Mouse (Mus musculus) heart, postnatal 25 days (tissue): ENCODE results near the gene Rfpl4b. TPM values are rescaled to one million over a fixed set of nuclear protein-coding genes. Genes with fewer than 3 reads are reported as not detected.
"Not testable (repeated sequence)": the region's sequence is repeated elsewhere in the genome, so short reads cannot be mapped to it uniquely, and the experiment has no call there.

Experiments used
- DNase-seq: peaks from one replicate; pipeline ENCODE4 v3.0.0; 2022; ENCODE audit warnings: low spot score
- intact Hi-C: fragments of 180-260 bp; cut with DNase I; formaldehyde crosslinking; loops from one replicate; pipeline ENCODE4 v1.15.1; 2025
- total RNA-seq, 2 experiments: library from RNA; stranded (reverse); gene quantifications; 2 replicates each; pipeline ENCODE4 v1.2.3; 2021

The Rfpl4b gene
- total RNA-seq = not detected

GRCm38 (mm10) chr10:38821679-38822078 lies at the start of gene Rfpl4b:
Gene Rfpl4b (minus strand): TSS chr10:38821779.
- no peak for DNase-seq
- intact Hi-C loops = no loop called here

GRCm38 (mm10) chr10:38855186-38855585 lies 33.6 kb upstream of the Rfpl4b start:
- intact Hi-C loops = no loop called here
- no peak for DNase-seq

DNA sequence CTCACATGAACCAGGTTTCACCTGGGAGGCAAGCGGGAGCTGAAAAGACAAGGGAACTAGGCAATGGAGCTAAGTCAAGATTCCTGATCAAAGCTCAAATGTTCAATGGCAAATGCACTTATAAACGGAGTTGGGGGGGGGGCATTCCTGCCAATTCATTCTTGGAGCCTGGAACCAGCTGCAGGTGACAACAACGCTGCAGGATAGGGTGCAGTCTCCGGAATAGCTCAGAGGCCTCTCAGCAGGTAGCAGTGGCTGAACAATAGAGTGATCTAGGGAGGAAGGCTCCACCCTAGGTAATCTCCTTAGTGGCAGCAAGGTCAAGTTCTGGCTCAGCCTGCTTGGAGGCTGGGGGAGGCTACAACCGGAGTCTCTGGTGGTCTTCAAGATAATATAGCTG lies 28.4 kb upstream of the Rfpl4b start:
- DNase-seq, intact Hi-C loops: not testable (repeated sequence)

DNA sequence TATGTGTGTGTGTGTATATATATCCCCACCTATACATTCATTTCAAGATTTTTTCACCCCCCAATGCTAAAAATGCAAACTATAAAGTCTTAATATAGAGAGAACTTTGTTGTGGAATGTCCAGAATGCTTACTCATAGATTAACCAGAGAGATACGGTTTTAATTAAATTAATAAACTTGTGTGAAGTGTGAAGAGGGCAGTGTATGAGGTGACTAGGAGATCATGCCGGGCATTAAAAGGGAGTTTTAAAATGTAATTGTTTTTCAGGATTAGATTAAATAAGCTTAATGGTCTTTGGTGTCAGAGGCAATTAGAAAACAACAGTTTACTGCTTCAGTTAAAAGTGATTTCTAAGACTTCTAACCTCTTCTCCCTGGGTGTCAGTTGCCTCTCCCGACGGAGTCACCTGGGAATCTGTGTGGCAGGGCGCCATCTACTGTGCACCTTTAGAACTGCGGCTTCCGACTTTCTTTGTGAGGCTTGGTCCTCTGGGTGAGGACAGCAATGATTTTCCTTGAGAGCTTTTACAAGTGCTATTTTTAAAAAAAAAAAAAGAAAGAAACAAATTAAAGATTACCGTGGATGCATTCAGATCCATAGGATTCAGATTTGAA lies 27.4 kb upstream of the Rfpl4b start:
- DNase-seq = no peak
- intact Hi-C loops = loop anchor here (2.0 kb wide), 2 partner anchors 1776 to 1834 kb away; no protein-coding TSS in a partner anchor

DNA sequence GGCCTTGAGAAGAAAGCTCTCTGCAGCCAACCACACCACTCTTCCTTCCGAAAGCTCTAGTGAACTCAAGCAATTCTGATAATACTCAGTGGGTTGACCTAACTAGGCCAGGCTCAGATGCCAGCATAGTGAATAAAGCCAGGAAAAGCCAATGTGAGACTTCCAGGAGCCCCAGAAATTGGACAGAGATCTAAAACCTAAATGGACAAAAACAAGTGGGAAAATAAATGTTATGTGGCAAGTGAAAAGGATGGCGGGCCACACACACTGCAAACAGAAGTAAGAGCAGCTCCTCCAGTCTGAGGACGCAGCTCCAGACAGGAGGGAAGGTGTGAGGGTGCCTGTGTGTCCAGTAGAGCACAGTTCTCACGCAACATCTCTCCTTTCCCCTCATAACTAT lies 26.7 kb upstream of the Rfpl4b start:
- no peak for DNase-seq
- intact Hi-C loops = loop anchor here (2.0 kb wide), 2 partner anchors 1775 to 1833 kb away; no protein-coding TSS in a partner anchor

DNA sequence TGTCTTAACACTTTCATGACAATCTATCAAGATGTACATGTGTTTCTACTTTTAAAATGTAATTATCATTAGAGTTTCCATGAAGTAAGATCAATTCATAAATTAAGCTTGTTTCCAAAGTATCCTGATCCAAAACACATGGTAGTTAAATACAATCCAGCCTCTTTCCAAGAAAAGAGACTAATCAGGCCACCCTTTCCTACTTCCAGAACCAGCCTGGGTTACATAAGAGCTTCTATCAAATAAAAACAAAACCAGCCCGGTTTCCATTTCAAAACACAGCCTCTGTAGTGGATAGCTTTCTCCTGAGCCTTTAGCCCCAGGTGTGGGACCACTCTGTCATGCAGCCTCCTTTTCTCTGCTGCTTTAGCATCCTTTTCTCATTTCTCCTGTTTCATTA lies 2.2 kb upstream of the Rfpl4b start:
- DNase-seq = no peak
- intact Hi-C loops = no loop called here

DNA sequence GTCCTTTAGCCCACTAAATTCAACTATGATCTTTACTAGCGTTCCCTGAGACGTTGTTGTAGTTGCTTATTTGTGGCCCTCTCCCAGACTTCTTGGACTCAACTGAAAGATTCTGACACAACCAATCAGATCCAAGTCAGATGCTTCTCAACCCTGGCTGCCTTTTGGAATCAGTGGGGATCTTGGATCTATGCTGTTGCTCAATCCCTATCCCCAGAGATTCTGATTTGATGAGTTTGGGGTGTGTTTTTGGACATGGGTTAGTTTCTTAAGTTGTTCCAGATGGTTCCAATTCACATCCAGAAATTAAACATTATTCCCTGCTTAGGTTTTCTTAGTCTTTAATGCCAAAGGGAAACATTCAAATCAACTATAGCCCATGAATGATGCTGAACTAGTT lies 15.5 kb downstream of the Rfpl4b start:
- peak; percentile 10 for DNase-seq
- intact Hi-C loops = no loop called here

GRCm38 (mm10) chr10:38804047-38804446 lies 17.5 kb downstream of the Rfpl4b start:
- no peak for DNase-seq
- intact Hi-C loops = no loop called here

GRCm38 (mm10) chr10:38803304-38803703 lies 18.3 kb downstream of the Rfpl4b start:
- no peak for DNase-seq
- intact Hi-C loops = no loop called here

DNA sequence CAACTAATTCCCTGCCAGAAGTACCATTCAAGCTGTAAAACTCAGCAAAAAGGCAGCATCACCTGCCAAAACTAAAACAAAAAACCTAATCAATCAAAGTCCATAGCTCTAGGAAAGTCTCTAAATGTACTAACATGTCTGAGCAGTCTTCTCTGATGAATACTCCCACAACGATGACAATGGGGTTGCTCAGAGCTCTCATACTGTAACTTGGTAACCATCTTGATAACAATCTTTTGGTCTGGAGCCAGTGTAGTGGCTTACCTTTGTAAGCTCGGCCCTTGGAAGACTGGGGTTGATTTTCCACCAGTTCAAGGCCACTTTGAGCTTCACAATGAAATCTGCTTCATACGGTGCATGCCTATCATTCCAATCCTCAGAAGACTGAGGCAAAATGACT lies 33.0 kb downstream of the Rfpl4b start:
- intact Hi-C loops = no loop called here
- DNase-seq = no peak

Other genes starting within 250 kb of the Rfpl4b start
- gene Lama4, start 143.7 kb upstream of the Rfpl4b start, total RNA-seq = 10 to 100 TPM; 72.6 to 81.7 TPM